Mouse (Mus musculus) heart, embryonic 10.5 days (tissue): ENCODE data around the gene Lrrtm3. TPM values are rescaled to one million over a fixed set of nuclear protein-coding genes. Genes with fewer than 3 reads are reported as not detected.
A peak's percentile ranks its signal among the peaks of the same experiment; 100 is the strongest.

ENCODE experiments used
- DNase-seq: peaks from one replicate; pipeline ENCODE4 v3.0.0-alpha.2; 2017; ENCODE audit warnings: low spot score
- H3K27ac ChIP-seq: fragments of 300-500 bp; sonication (generic); 2 replicates; pipeline ENCODE4 v1.5.1; 2016; ENCODE audit warnings: mild to moderate bottlenecking
- H3K27me3 ChIP-seq: fragments of 300-500 bp; sonication (generic); 2 replicates; pipeline ENCODE4 v1.6.1; 2016; ENCODE audit warnings: mild to moderate bottlenecking; ENCODE audit not compliant: poor library complexity, insufficient read depth, severe bottlenecking
- H3K36me3 ChIP-seq: fragments of 300-500 bp; sonication (generic); 2 replicates; pipeline ENCODE4 v1.6.1; 2016; ENCODE audit warnings: mild to moderate bottlenecking, moderate library complexity
- H3K4me1 ChIP-seq: fragments of 300-500 bp; sonication (generic); 2 replicates; pipeline ENCODE4 v1.6.1; 2016; ENCODE audit warnings: mild to moderate bottlenecking
- H3K4me3 ChIP-seq: fragments of 300-500 bp; sonication (generic); 2 replicates; pipeline ENCODE4 v1.5.1; 2016; ENCODE audit warnings: mild to moderate bottlenecking, moderate library complexity
- H3K9me3 ChIP-seq: fragments of 300-500 bp; sonication (generic); 2 replicates; pipeline ENCODE4 v1.6.1; 2016; ENCODE audit warnings: mild to moderate bottlenecking, moderate library complexity
- WGBS: fragments of 180-500 bp; shearing (Covaris S2); methylation state at CpG from one replicate; pipeline ENCODE4 v1.1.7; 2016; 5-methylcytosine and 5-hydroxymethylcytosine counted together
- polyA plus RNA-seq: library from polyadenylated mRNA; unstranded; fragments of >200 nt; fragmentation: Nextera tagmentation; extraction: Ambion mirVana; gene quantifications from 2 replicates; pipeline ENCODE4 v1.2.1, GENCODE M21; 2016

Lrrtm3 gene
- polyA plus RNA-seq, 1 experiment from 2014 or later = 0.87 TPM

DNA sequence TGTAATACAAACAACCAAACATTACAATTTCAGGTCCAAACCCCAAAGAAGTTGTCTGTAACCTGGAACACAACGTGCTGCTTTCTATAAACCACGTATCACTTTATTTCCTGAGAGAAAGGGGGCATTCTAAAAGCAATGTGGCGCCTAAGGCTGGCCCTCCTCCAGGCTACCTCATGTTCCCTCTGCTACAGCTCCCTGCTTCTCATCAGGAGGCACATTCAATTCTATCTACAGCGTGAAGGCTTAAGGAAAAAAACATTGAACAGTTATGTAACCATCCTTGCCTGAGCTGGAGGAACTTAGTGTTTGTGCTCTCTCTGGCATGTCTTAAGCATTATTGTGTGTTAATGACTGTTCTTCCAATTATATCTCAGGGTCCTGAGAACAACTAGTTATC, 142.8 kb downstream of the Lrrtm3 start:
- WGBS = 81% methylated on average over 4 of the region's 4 CpGs
- no peak overlapping the region for H3K27ac ChIP-seq
- H3K27me3 ChIP-seq = no peaks in the 10 kb centered on the region
- no peak for DNase-seq
- no peaks in the 10 kb centered on the region for H3K36me3 ChIP-seq
- H3K4me1 ChIP-seq = peaks cover 16% of the 10 kb centered on the region
- no peaks in the 10 kb centered on the region for H3K9me3 ChIP-seq
- no peak overlapping the region for H3K4me3 ChIP-seq

DNA sequence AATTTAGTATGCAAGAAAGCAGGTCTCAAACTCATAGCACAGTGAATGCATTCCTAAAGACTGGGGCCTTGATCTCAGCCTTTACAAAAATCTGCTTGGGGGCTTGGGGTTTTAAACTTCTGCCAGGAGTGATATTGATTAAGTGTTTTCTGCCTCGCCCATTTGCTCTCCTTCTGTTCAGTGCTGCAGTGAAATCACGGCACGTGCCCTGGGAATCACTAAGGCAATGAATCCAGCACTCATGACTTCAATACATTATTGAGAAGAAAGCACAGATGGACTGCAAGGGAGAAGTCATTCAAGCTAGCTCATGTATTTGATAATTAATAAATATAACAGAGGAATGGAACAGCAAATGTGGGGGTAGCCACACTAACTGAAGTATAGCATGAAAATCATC, 144.5 kb downstream of the Lrrtm3 start:
- no peaks in the 10 kb centered on the region for H3K27me3 ChIP-seq
- no peak overlapping the region for H3K4me3 ChIP-seq
- H3K27ac ChIP-seq = no peak overlapping the region
- H3K36me3 ChIP-seq = no peaks in the 10 kb centered on the region
- H3K4me1 ChIP-seq = no peaks in the 10 kb centered on the region
- no peak for DNase-seq
- no peaks in the 10 kb centered on the region for H3K9me3 ChIP-seq
- WGBS = 80% methylated on average over 3 of the region's 3 CpGs

GRCm38 (mm10) chr10:63933946-63934345, 156.1 kb downstream of the Lrrtm3 start:
- no peak for DNase-seq
- H3K27me3 ChIP-seq = no peaks in the 10 kb centered on the region
- no peaks in the 10 kb centered on the region for H3K4me1 ChIP-seq
- no peaks in the 10 kb centered on the region for H3K9me3 ChIP-seq
- 56% methylated on average over 5 of the region's 5 CpGs for WGBS
- no peak overlapping the region for H3K27ac ChIP-seq
- no peak overlapping the region for H3K4me3 ChIP-seq
- no peaks in the 10 kb centered on the region for H3K36me3 ChIP-seq

DNA sequence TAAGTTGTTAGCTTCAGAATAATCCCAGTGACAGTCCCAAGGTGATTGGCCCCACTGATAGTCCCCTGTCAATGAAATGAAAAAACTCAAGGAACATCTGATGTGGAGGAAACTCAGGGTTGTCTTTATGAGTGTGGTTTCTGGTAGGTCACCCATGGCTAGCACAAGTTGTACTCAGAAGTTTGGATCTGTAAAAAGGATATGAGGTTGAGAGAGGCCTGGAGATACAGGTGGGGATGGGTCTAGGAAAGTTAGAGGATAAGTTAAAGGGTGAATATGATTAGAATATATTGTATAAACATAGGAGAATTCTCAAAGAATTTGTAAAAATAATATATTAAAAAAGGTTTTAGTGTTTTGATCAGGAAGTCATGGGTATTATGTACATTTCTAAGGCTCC, 162.7 kb downstream of the Lrrtm3 start, which contains the start of gene Gm10118:
Gm10118 (minus strand) TSS at position 101 of the 400 bp plus-strand sequence.
- Histone ChIP-seq H3K36me3 (no peaks in the 10 kb centered on the region), H3K4me1 (no peaks in the 10 kb centered on the region), H3K9me3 (no peaks in the 10 kb centered on the region), H3K27ac (no peak within 1 kb of the TSS), H3K27me3 (no peaks in the 10 kb centered on the region), H3K4me3 (no peak within 1 kb of the TSS)
- DNase-seq = no peak

DNA sequence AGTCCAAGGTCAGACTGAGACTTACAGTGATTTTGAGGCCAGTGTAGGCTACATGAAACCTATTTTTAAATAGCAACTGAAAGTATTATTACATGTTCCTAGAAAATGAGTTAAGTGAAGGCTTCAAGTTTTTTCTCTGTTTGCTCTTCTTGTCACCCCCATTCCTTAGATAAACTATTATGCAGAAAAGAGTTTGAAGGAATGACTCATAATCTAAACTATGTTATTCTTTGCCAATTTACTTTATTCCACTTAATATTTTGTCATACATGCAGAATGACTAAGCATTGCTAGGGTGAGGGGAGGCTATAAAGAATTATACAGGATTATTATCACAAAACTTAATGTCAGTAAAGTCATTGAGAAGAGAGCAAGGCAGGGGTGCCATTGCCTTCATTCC, 181.2 kb downstream of the Lrrtm3 start:
- no peaks in the 10 kb centered on the region for H3K9me3 ChIP-seq
- DNase-seq = no peak
- no peak overlapping the region for H3K4me3 ChIP-seq
- no peaks in the 10 kb centered on the region for H3K36me3 ChIP-seq
- no peaks in the 10 kb centered on the region for H3K4me1 ChIP-seq
- H3K27ac ChIP-seq = no peak overlapping the region
- no peaks in the 10 kb centered on the region for H3K27me3 ChIP-seq

- H3K27me3 ChIP-seq = no peaks in the 10 kb centered on the region
- no peak overlapping the region for H3K4me3 ChIP-seq
- no peak for DNase-seq
- H3K36me3 ChIP-seq = no peaks in the 10 kb centered on the region
- H3K4me1 ChIP-seq = peaks cover 3% of the 10 kb centered on the region; the same call in 1 of the 2 replicates
- no peak overlapping the region for H3K27ac ChIP-seq
- H3K9me3 ChIP-seq = no peaks in the 10 kb centered on the region
Observed at GRCm38 (mm10) chr10:63899891-63900290, 190.2 kb downstream of the Lrrtm3 start.

DNA sequence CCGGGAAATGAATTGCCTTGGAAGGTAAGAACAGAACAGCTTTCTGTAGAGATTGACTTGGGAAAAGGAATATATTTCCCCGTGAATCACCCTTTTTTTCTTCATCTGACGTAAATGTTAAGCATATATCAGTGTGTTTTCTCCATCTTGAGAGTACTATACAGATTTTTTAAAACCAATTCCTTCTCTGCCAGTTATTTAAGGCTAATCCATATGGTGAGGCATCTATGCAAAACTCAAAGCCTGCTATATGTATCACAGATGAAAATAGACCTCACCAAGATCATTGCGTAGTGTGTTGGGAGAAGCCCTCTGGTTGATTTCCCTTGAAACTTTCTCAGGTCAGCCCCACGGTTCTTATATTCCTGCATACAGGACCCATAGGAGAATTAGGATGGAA, 195.5 kb downstream of the Lrrtm3 start:
- no peak overlapping the region for H3K4me3 ChIP-seq
- peaks cover 3% of the 10 kb centered on the region; the same call in 1 of the 2 replicates for H3K4me1 ChIP-seq
- H3K27ac ChIP-seq = no peak overlapping the region
- H3K27me3 ChIP-seq = no peaks in the 10 kb centered on the region
- no peak for DNase-seq
- H3K36me3 ChIP-seq = no peaks in the 10 kb centered on the region
- H3K9me3 ChIP-seq = no peaks in the 10 kb centered on the region
- WGBS = 87% methylated on average over 5 of the region's 5 CpGs

DNA sequence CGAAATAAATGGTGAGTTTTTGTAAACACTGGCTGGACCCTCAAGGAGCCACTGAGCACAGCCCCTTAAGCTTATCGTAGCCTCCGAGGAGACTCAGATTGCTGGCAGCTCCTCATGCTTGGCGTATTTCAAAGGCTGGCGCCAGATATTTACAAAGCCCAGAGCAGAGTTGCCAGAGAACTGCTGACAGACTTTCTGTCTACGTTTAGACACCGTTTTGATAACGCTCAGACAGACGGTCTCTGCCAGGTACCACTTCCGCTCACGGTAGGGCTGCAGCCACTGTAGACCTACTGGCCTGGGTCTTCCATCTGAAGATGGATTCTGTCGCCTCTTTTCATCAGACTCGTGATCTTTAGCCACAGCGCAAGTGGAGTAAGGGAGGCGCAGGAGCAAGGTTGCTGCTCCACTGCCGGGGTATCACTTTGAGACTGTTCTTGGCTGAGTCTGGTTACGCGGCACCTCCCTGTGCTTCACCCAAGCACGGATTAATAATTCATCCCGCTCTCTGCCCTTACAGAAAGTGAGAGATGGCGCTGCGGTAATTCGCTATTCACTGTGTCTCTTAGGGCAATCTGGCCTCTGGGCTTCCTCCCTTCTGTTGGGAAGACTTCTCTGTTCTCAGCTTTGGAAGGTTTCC, 203.5 kb downstream of the Lrrtm3 start:
- 47% methylated on average over 23 of the region's 23 CpGs for WGBS
- Histone ChIP-seq H3K4me3 (peak overlapping the region; percentile 45), H3K4me1 (peaks cover 14% of the 10 kb centered on the region), H3K27ac (peak overlapping the region; percentile 53), H3K36me3 (no peaks in the 10 kb centered on the region), H3K9me3 (no peaks in the 10 kb centered on the region), H3K27me3 (no peaks in the 10 kb centered on the region)
- no peak for DNase-seq

- Histone ChIP-seq H3K36me3 (no peaks in the 10 kb centered on the region), H3K27ac (no peak overlapping the region), H3K4me3 (no peak overlapping the region), H3K9me3 (no peaks in the 10 kb centered on the region), H3K4me1 (peaks cover 9% of the 10 kb centered on the region), H3K27me3 (no peaks in the 10 kb centered on the region)
- 87% methylated on average over 5 of the region's 5 CpGs for WGBS
- no peak for DNase-seq
Observed at GRCm38 (mm10) chr10:63880462-63880903, 209.6 kb downstream of the Lrrtm3 start.

Other genes with a start within 250 kb of the Lrrtm3 start
- 1.6 and 2.5 TPM in 2 replicates for gene Gm10118, start 162.8 kb downstream of the Lrrtm3 start, polyA plus RNA-seq